Mouse (Mus musculus): ENCODE measurements around the gene Cdc37. TPM values are rescaled to one million over a fixed set of nuclear protein-coding genes. Genes with fewer than 3 reads are reported as not detected.
A peak's percentile ranks its signal among the peaks of the same experiment; 100 is the strongest.

Gene Cdc37
- total RNA-seq, 2 experiments from 2014 or later: 151 to 157 TPM

GRCm38 (mm10) chr9:21107607-21108237 lies 42.1 kb downstream of the Cdc37 start:
- DNase-seq: no peak
- intact Hi-C loops (cut with DNase I): no loop called here

GRCm38 (mm10) chr9:21105760-21106564 lies 43.8 kb downstream of the Cdc37 start:
- DNase-seq: no peak
- intact Hi-C loops (cut with DNase I): no loop called here

- intact Hi-C loops (cut with DNase I): no loop called here
- DNase-seq: no peak
Observed at GRCm38 (mm10) chr9:21104814-21105213, 45.0 kb downstream of the Cdc37 start.

GRCm38 (mm10) chr9:21102076-21102475 lies 47.7 kb downstream of the Cdc37 start:
- DNase-seq: no peak
- intact Hi-C loops (cut with DNase I): no loop called here

- intact Hi-C loops (cut with DNase I): no loop called here
- DNase-seq: no peak
Observed at GRCm38 (mm10) chr9:21100447-21101161, 49.2 kb downstream of the Cdc37 start.

- intact Hi-C loops (cut with DNase I): no loop called here
- no peak for DNase-seq
Observed at GRCm38 (mm10) chr9:21097793-21098192, 52.0 kb downstream of the Cdc37 start.

GRCm38 (mm10) chr9:21095958-21096357 lies 53.8 kb downstream of the Cdc37 start:
- no peak for DNase-seq
- intact Hi-C loops (cut with DNase I): no loop called here

- DNase-seq: no peak
- intact Hi-C loops (cut with DNase I): loop anchor here (5.0 kb wide), 2 partner anchors 39 to 61 kb away; partner anchors contain the start of genes Icam5 and Tyk2
Observed at GRCm38 (mm10) chr9:21093423-21093822, 56.4 kb downstream of the Cdc37 start.

- peak; percentile 95 to 96 for DNase-seq
- intact Hi-C loops (cut with DNase I): loop anchor here (5.0 kb wide), 2 partner anchors 40 to 60 kb away; partner anchors contain the start of genes Icam5 and Tyk2
Observed at GRCm38 (mm10) chr9:21091707-21092320, 58.0 kb downstream of the Cdc37 start, which contains the start of the genes Gm38431 and Raver1. Gene Gm38431 (minus strand): TSS chr9:21091997. Gene Raver1 (minus strand): TSS chr9:21092008.

GRCm38 (mm10) chr9:21090972-21091706 lies 58.6 kb downstream of the Cdc37 start:
- intact Hi-C loops (cut with DNase I): loop anchor here (5.0 kb wide), 2 partner anchors 41 to 59 kb away; partner anchors contain the start of genes Icam5 and Tyk2
- no peak for DNase-seq

- intact Hi-C loops (cut with DNase I): loop anchor here (5.0 kb wide), 2 partner anchors 42 to 58 kb away; partner anchors contain the start of genes Icam5 and Tyk2
- DNase-seq: no peak
Observed at GRCm38 (mm10) chr9:21090537-21090936, 59.2 kb downstream of the Cdc37 start.

- intact Hi-C loops (cut with DNase I): no loop called here
- DNase-seq: no peak
Observed at GRCm38 (mm10) chr9:21083324-21083723, 66.5 kb downstream of the Cdc37 start.

Other genes starting within 250 kb of the Cdc37 start
- 10 to 100 TPM; 13.6 to 18.7 TPM for gene Dnmt1, start 190.1 kb downstream of the Cdc37 start, total RNA-seq (2021)
- 1 to 10 TPM; 5.4 to 6.9 TPM for gene S1pr2, start 173.2 kb downstream of the Cdc37 start, total RNA-seq (2021)
- 100 to 1,000 TPM; 116 to 123 TPM for gene Mrpl4, start 147.2 kb downstream of the Cdc37 start, total RNA-seq (2021)
- gene Icam1, start 134.0 kb downstream of the Cdc37 start, total RNA-seq (2021): 10 to 100 TPM in 1 of 2 experiments, 1 to 10 TPM in 1; 8.5 to 10.1 TPM
- under 1 TPM; 0.37 to 0.38 TPM for gene Icam4, start 120.6 kb downstream of the Cdc37 start, total RNA-seq (2021)
- under 1 TPM in 1 of 2 experiments, not detected in 1; 0.12 TPM for gene Icam5, start 117.9 kb downstream of the Cdc37 start, total RNA-seq (2021)
- not detected for gene Zglp1, start 82.9 kb downstream of the Cdc37 start, total RNA-seq (2021)
- gene Gm49373, start 76.9 kb downstream of the Cdc37 start, total RNA-seq (2021): under 1 TPM; 0.26 to 0.39 TPM
- gene Fdx1l, start 76.4 kb downstream of the Cdc37 start, total RNA-seq (2021): 10 to 100 TPM; 25.4 to 26.8 TPM
- 1 to 10 TPM in 1 of 2 experiments, under 1 TPM in 1; 0.68 to 1.8 TPM for gene Gm38431, start 58.0 kb downstream of the Cdc37 start, total RNA-seq (2021)
- 10 to 100 TPM; 27.4 to 31.2 TPM for gene Raver1, start 58.0 kb downstream of the Cdc37 start, total RNA-seq (2021)
- 1 to 10 TPM; 9.2 TPM for gene Tyk2, start 18.7 kb downstream of the Cdc37 start, total RNA-seq (2021)
- 10 to 100 TPM; 36.7 to 37.5 TPM for gene Pde4a, start 15.7 kb upstream of the Cdc37 start, total RNA-seq (2021)
- gene Keap1, start 89.4 kb upstream of the Cdc37 start, total RNA-seq (2021): 10 to 100 TPM; 38.6 to 40.8 TPM
- gene S1pr5, start 98.5 kb upstream of the Cdc37 start, total RNA-seq (2021): under 1 TPM; 0.27 to 0.45 TPM
- 10 to 100 TPM; 73.3 to 85.0 TPM for gene Atg4d, start 115.3 kb upstream of the Cdc37 start, total RNA-seq (2021)
- gene Kri1, start 138.0 kb upstream of the Cdc37 start, total RNA-seq (2021): 10 to 100 TPM; 17.0 to 22.6 TPM
- gene Cdkn2d, start 141.4 kb upstream of the Cdc37 start, total RNA-seq (2021): 10 to 100 TPM; 17.9 to 21.1 TPM
- under 1 TPM in 1 of 2 experiments, not detected in 1; 0.12 TPM for gene Ap1m2, start 162.4 kb upstream of the Cdc37 start, total RNA-seq (2021)
- gene Slc44a2, start 170.7 kb upstream of the Cdc37 start, total RNA-seq (2021): 100 to 1,000 TPM; 105 to 116 TPM
- 10 to 100 TPM; 30.6 to 31.3 TPM for gene Ilf3, start 217.9 kb upstream of the Cdc37 start, total RNA-seq (2021)